Comparison of ENCODE assay signal across 7 mouse cellular contexts in genomic region chr7:25717478-25717877, GRCm38 (mm10). TPM values are rescaled to one million over a fixed set of nuclear protein-coding genes. Genes with fewer than 3 reads are reported as not detected.
A peak's percentile ranks its signal among the peaks of the same experiment; 100 is the strongest.
DNase-seq lines count a peak whose midpoint lies in the region; ATAC-seq and TF ChIP-seq lines count a peak whose summit lies in the region.

No protein-coding gene starts in this region.

- no peaks in the 10 kb centered on the region for H3K9me3 ChIP-seq in kidney, embryonic 14.5 days (ENCODE audit: control insufficient read depth, low read length)
- no peaks in the 10 kb centered on the region for H3K9me3 ChIP-seq in forebrain, embryonic 13.5 days (replicated peaks)
- H3K9me3 ChIP-seq in limb, embryonic 11.5 days (ENCODE audit: control insufficient read depth, low read length), result no peaks in the 10 kb centered on the region

- no peak overlapping the region for H3ac ChIP-seq in myocyte (ENCODE audit: control insufficient read depth, insufficient read length)

- peaks cover 21% of the 10 kb centered on the region for H3K79me2 ChIP-seq in myocyte (ENCODE audit: control insufficient read depth, insufficient read depth)

- H3K4me2 ChIP-seq in kidney, embryonic 14.5 days (replicated peaks; ENCODE audit: low read depth, low read length), result peak overlapping the region; percentile 82
- peak overlapping the region; percentile 94 for H3K4me2 ChIP-seq in forebrain, embryonic 13.5 days
- peak overlapping the region; percentile 74; the same call in 1 of the 2 replicates for H3K4me2 ChIP-seq in limb, embryonic 11.5 days (ENCODE audit: low read depth, severe bottlenecking)
- peak overlapping the region; percentile 87 for H3K4me2 ChIP-seq in myocyte (ENCODE audit: low read depth)

- ATAC-seq in kidney, embryonic 14.5 days (ENCODE audit: low FRiP score, low TSS enrichment), result no peak
- ATAC-seq in forebrain, embryonic 13.5 days, result no peak
- no peak for ATAC-seq in limb, embryonic 11.5 days (ENCODE audit: insufficient number of reproducible peaks, low FRiP score, low TSS enrichment, low read depth)

- no peak for DNase-seq in kidney, adult 8-10 months
- DNase-seq in limb, embryonic 11.5 days (ENCODE audit: low spot score), result no peak
- DNase-seq in testis, postnatal 14 days (ENCODE audit: low spot score), result no peak
- no peak for DNase-seq in gastrocnemius, postnatal 4 days (ENCODE audit: low spot score in 2 of 2)

- H3K9ac ChIP-seq in kidney, embryonic 14.5 days (ENCODE audit: low read depth, low read length), result peak overlapping the region; percentile 44; the same call in 1 of the 2 replicates
- no peak overlapping the region for H3K9ac ChIP-seq in forebrain, embryonic 13.5 days
- H3K9ac ChIP-seq in limb, embryonic 11.5 days (ENCODE audit: low read length), result no peak overlapping the region

- peaks cover 64% of the 10 kb centered on the region for H3K36me3 ChIP-seq in kidney, embryonic 14.5 days (ENCODE audit: control insufficient read depth, insufficient read depth, low read length)
- H3K36me3 ChIP-seq in forebrain, embryonic 13.5 days (ENCODE audit: poor library complexity, severe bottlenecking), result peaks cover 60% of the 10 kb centered on the region
- H3K36me3 ChIP-seq in limb, embryonic 11.5 days (ENCODE audit: control insufficient read depth, insufficient read depth, low read length), result peaks cover 29% of the 10 kb centered on the region
- H3K36me3 ChIP-seq in myocyte (ENCODE audit: control insufficient read depth, insufficient read depth), result peaks cover 14% of the 10 kb centered on the region

- WGBS in kidney, embryonic 14.5 days, result 94% methylated on average over 3 of the region's 3 CpGs
- 83% methylated on average over 3 of the region's 3 CpGs for WGBS in forebrain, embryonic 13.5 days
- 89% methylated on average over 3 of the region's 3 CpGs for WGBS in limb, embryonic 11.5 days

- H3K27me3 ChIP-seq in kidney, embryonic 14.5 days (ENCODE audit: control insufficient read depth, insufficient read depth, low read length), result no peaks in the 10 kb centered on the region
- no peaks in the 10 kb centered on the region for H3K27me3 ChIP-seq in forebrain, embryonic 13.5 days
- no peaks in the 10 kb centered on the region for H3K27me3 ChIP-seq in limb, embryonic 11.5 days (ENCODE audit: control insufficient read depth, insufficient read depth, low read length)
- H3K27me3 ChIP-seq in myocyte (ENCODE audit: control insufficient read depth, insufficient read depth, insufficient read length), result no peaks in the 10 kb centered on the region

- TF ChIP-seq POLR2A in myocyte (IDR thresholded peaks at IDR 0.05; ENCODE audit: insufficient read length, low read depth), result no peak

- no peak overlapping the region for H3K27ac ChIP-seq in kidney, embryonic 14.5 days (ENCODE audit: low read depth, low read length)
- H3K27ac ChIP-seq in forebrain, embryonic 13.5 days, result no peak overlapping the region
- no peak overlapping the region for H3K27ac ChIP-seq in limb, embryonic 11.5 days (replicated peaks; ENCODE audit: low read depth, low read length)

- H3K4me3 ChIP-seq in kidney, embryonic 14.5 days (ENCODE audit: low read length), result peak overlapping the region; percentile 70; the same call in 1 of the 2 replicates
- peak overlapping the region; percentile 78; the same call in 1 of the 2 replicates for H3K4me3 ChIP-seq in forebrain, embryonic 13.5 days
- no peak overlapping the region for H3K4me3 ChIP-seq in limb, embryonic 11.5 days (ENCODE audit: low read depth, low read length)
- peak overlapping the region; percentile 73 for H3K4me3 ChIP-seq in myocyte

- H3K4me1 ChIP-seq in kidney, embryonic 14.5 days (ENCODE audit: control insufficient read depth, insufficient read depth, low read length), result peaks cover 13% of the 10 kb centered on the region
- peaks cover 16% of the 10 kb centered on the region for H3K4me1 ChIP-seq in forebrain, embryonic 13.5 days
- H3K4me1 ChIP-seq in limb, embryonic 11.5 days (ENCODE audit: control insufficient read depth, insufficient read depth, low read length), result 0 out of 2 replicates have a peak, but pooled peaks cover 6% of the 10 kb centered on the region

TF ChIP-seq in myocyte, 11 proteins besides CTCF, POLR2A, EP300 and RAD21:
- no peak for TF ChIP-seq CEBPB (IDR thresholded peaks at IDR 0.05; ENCODE audit: insufficient read depth, poor library complexity, severe bottlenecking)
- no peak for TF ChIP-seq MYOD1 (IDR thresholded peaks at IDR 0.05; ENCODE audit: control insufficient read depth in 1 of 3, insufficient read length in 2 of 3, low read depth in 2 of 3)
- no peak for TF ChIP-seq SRF (IDR thresholded peaks at IDR 0.05; ENCODE audit: control insufficient read depth, insufficient read length, low read depth)
- no peak for TF ChIP-seq POLR2AphosphoS2 (IDR thresholded peaks at IDR 0.05; ENCODE audit: insufficient read length, low read depth)
- TF ChIP-seq E2F4 (IDR thresholded peaks at IDR 0.05; ENCODE audit: insufficient read depth), result no peak
- no peak for TF ChIP-seq TCF12 (IDR thresholded peaks at IDR 0.05; ENCODE audit: insufficient read depth, poor library complexity, severe bottlenecking)
- no peak for TF ChIP-seq REST (IDR thresholded peaks at IDR 0.05; ENCODE audit: insufficient read depth, insufficient read length)
- no peak for TF ChIP-seq USF1 (IDR thresholded peaks at IDR 0.05; ENCODE audit: low read depth)
- TF ChIP-seq MYOG (IDR thresholded peaks at IDR 0.05; ENCODE audit: control insufficient read depth in 1 of 3, insufficient read depth in 1 of 3, insufficient read length in 2 of 3, low read depth in 2 of 3), result no peak
- no peak for TF ChIP-seq MAX (IDR thresholded peaks at IDR 0.05; ENCODE audit: low read depth)
- no peak for TF ChIP-seq TCF3 (IDR thresholded peaks at IDR 0.05; ENCODE audit: insufficient read length, low read depth)

RNA-seq across cellular contexts. Expression of gene Ccdc97, which starts 1.4 kb away (rescaled TPM):
- polyA plus RNA-seq in kidney, embryonic 14.5 days (2014; fragmentation: Nextera tagmentation; extraction: Ambion mirVana), result 24.8 and 32.4 TPM in 2 replicates
- 26.4 and 27.9 TPM in 2 replicates for polyA plus RNA-seq in forebrain, embryonic 13.5 days (2015; fragmentation: Nextera tagmentation; extraction: Ambion mirVana)
- polyA plus RNA-seq in limb, embryonic 11.5 days (2014; fragmentation: Nextera tagmentation; extraction: Ambion mirVana), result 33.1 and 35.3 TPM in 2 replicates
- polyA plus RNA-seq in myocyte (2012; fragmentation: generic; extraction: Trizol), result 44.5 TPM
- 10 to 100 TPM; 34.5 to 39.4 TPM for total RNA-seq in gastrocnemius, postnatal 4 days (2021)

RNA-seq across cellular contexts. Expression of gene Tgfb1, which starts 30.7 kb away (rescaled TPM):
- 3.8 and 5.1 TPM in 2 replicates for polyA plus RNA-seq in kidney, embryonic 14.5 days (2014; fragmentation: Nextera tagmentation; extraction: Ambion mirVana)
- polyA plus RNA-seq in forebrain, embryonic 13.5 days (2015; fragmentation: Nextera tagmentation; extraction: Ambion mirVana), result 0.34 and 0.52 TPM in 2 replicates
- 1.6 and 1.9 TPM in 2 replicates for polyA plus RNA-seq in limb, embryonic 11.5 days (2014; fragmentation: Nextera tagmentation; extraction: Ambion mirVana)
- 78.2 TPM for polyA plus RNA-seq in myocyte (2012; fragmentation: generic; extraction: Trizol)
- 10 to 100 TPM; 21.4 to 24.6 TPM for total RNA-seq in gastrocnemius, postnatal 4 days (2021)

RNA-seq across cellular contexts. Expression of gene B9d2, which starts 36.9 kb away (rescaled TPM):
- 33.6 and 36.5 TPM in 2 replicates for polyA plus RNA-seq in kidney, embryonic 14.5 days (2014; fragmentation: Nextera tagmentation; extraction: Ambion mirVana)
- polyA plus RNA-seq in forebrain, embryonic 13.5 days (2015; fragmentation: Nextera tagmentation; extraction: Ambion mirVana), result 40.2 and 48.4 TPM in 2 replicates
- polyA plus RNA-seq in limb, embryonic 11.5 days (2014; fragmentation: Nextera tagmentation; extraction: Ambion mirVana), result 30.7 and 31.7 TPM in 2 replicates
- 40.7 TPM for polyA plus RNA-seq in myocyte (2012; fragmentation: generic; extraction: Trizol)
- total RNA-seq in gastrocnemius, postnatal 4 days (2021), result 10 to 100 TPM; 12.1 to 12.9 TPM

RNA-seq across cellular contexts. Expression of gene Hnrnpul1, which starts 37.1 kb away (rescaled TPM):
- 65.6 and 86.2 TPM in 2 replicates for polyA plus RNA-seq in kidney, embryonic 14.5 days (2014; fragmentation: Nextera tagmentation; extraction: Ambion mirVana)
- 60.8 and 65.0 TPM in 2 replicates for polyA plus RNA-seq in forebrain, embryonic 13.5 days (2015; fragmentation: Nextera tagmentation; extraction: Ambion mirVana)
- 82.9 and 87.8 TPM in 2 replicates for polyA plus RNA-seq in limb, embryonic 11.5 days (2014; fragmentation: Nextera tagmentation; extraction: Ambion mirVana)
- 76.2 TPM for polyA plus RNA-seq in myocyte (2012; fragmentation: generic; extraction: Trizol)
- total RNA-seq in gastrocnemius, postnatal 4 days (2021), result 100 to 1,000 TPM; 131 to 132 TPM

RNA-seq across cellular contexts. Expression of gene Tmem91, which starts 42.5 kb away (rescaled TPM):
- 1.8 and 2.5 TPM in 2 replicates for polyA plus RNA-seq in kidney, embryonic 14.5 days (2014; fragmentation: Nextera tagmentation; extraction: Ambion mirVana)
- 5.2 and 7.5 TPM in 2 replicates for polyA plus RNA-seq in forebrain, embryonic 13.5 days (2015; fragmentation: Nextera tagmentation; extraction: Ambion mirVana)
- 1.7 and 2.2 TPM in 2 replicates for polyA plus RNA-seq in limb, embryonic 11.5 days (2014; fragmentation: Nextera tagmentation; extraction: Ambion mirVana)
- 0.40 TPM for polyA plus RNA-seq in myocyte (2012; fragmentation: generic; extraction: Trizol)
- not detected for total RNA-seq in gastrocnemius, postnatal 4 days (2021)

Comparison
In these comparisons a context has a peak if more than half of its experiments do, and no peak if none do; other contexts are left out.
1. RNA of gene Tgfb1, which starts 30.7 kb away (polyA plus RNA-seq): 78.2 TPM in myocyte (single experiment); 3.8 to 5.1 TPM in kidney, embryonic 14.5 days, 1.6 to 1.9 TPM in limb, embryonic 11.5 days and 0.34 to 0.52 TPM in forebrain, embryonic 13.5 days; every median in the first group is over 10 times any median in the second.
2. Peak in every context shown above with its lines, with median percentiles within 50 percentile points of each other: H3K4me2 ChIP-seq.